Comparison of ENCODE assay signal across 10 mouse cellular contexts in genomic region chr4:141870666-141871332, GRCm38 (mm10). TPM values are rescaled to one million over a fixed set of nuclear protein-coding genes. Genes with fewer than 3 reads are reported as not detected.
DNase-seq lines count a peak whose midpoint lies in the region; ATAC-seq lines count a peak whose summit lies in the region.
"Had no signal": no experiment of that assay in that cellular context is flagged by ENCODE, and none has a peak within 500 bp of the region (broad histone marks: within the 10 kb centered on the region; RNA-seq: fewer than 3 reads in every experiment).

No protein-coding gene starts in this region.

- H3K27ac ChIP-seq in heart, embryonic 12.5 days (ENCODE audit: poor library complexity, severe bottlenecking) = peak overlapping the region; percentile 19; the same call in 1 of the 2 replicates

- peak overlapping the region; percentile 31; the same call in 1 of the 2 replicates for H3K9ac ChIP-seq in heart, embryonic 12.5 days

- DNase-seq in cerebellum, adult 11-12 months = peak; percentile 72
- no peak for DNase-seq in cerebellum, adult 11 months
- DNase-seq in layer of hippocampus, adult 9-11 months = peak; percentile 79
- DNase-seq in layer of hippocampus, adult 9-10 months (ENCODE audit: low spot score) = no peak
- DNase-seq in lung, postnatal 4 days = peak; percentile 72 to 73
- DNase-seq in embryo, embryonic 10.5 days (ENCODE audit: low spot score) = no peak

- ATAC-seq in heart, embryonic 12.5 days (ENCODE audit: insufficient number of reproducible peaks, low FRiP score) = no peak
- no peak for ATAC-seq in erythroid progenitor cell, adult 5-6 weeks (replicated peaks; ENCODE audit: low FRiP score, poor library complexity, severe bottlenecking)

- H3K4me3 ChIP-seq in heart, embryonic 12.5 days = no peak overlapping the region

- H3K36me3 ChIP-seq in heart, embryonic 12.5 days = peaks cover 26% of the 10 kb centered on the region

- H3K4me2 ChIP-seq in heart, embryonic 12.5 days = no peak overlapping the region

- 68% methylated on average over 11 of the region's 11 CpGs for WGBS in heart, embryonic 12.5 days

- no peaks in the 10 kb centered on the region for H3K9me3 ChIP-seq in heart, embryonic 12.5 days (replicated peaks)

- H3K4me1 ChIP-seq in heart, embryonic 12.5 days (replicated peaks) = peaks cover 85% of the 10 kb centered on the region

- H3K27me3 ChIP-seq in heart, embryonic 12.5 days (replicated peaks) = no peaks in the 10 kb centered on the region

RNA-seq across cellular contexts. Expression of gene Efhd2, which starts 3.9 kb away (rescaled TPM):
- polyA plus RNA-seq in heart, embryonic 12.5 days (2016; fragmentation: Nextera tagmentation; extraction: Ambion mirVana) = 119 and 121 TPM in 2 replicates
- 18.7 and 21.8 TPM in 2 replicates for total RNA-seq in erythroid progenitor cell, adult 5-6 weeks (2015; ENCODE audit: low replicate concordance)
- total RNA-seq in erythroid progenitor cell, adult 5-6 weeks (2017; ENCODE audit: low replicate concordance) = 11.4 and 18.8 TPM in 2 replicates

RNA-seq across cellular contexts. Expression of gene Ctrc, which starts 24.6 kb away (rescaled TPM):
- polyA plus RNA-seq in heart, embryonic 12.5 days (2016; fragmentation: Nextera tagmentation; extraction: Ambion mirVana) = not detected in 2 replicates
- not detected in 2 replicates for total RNA-seq in erythroid progenitor cell, adult 5-6 weeks (2015; ENCODE audit: low replicate concordance)
- not detected in 2 replicates for total RNA-seq in erythroid progenitor cell, adult 5-6 weeks (2017; ENCODE audit: low replicate concordance)
- polyA plus RNA-seq: heart, postnatal 0 days; neural tube, embryonic 14.5 days had no signal

RNA-seq across cellular contexts. Expression of gene Cela2a, which starts 44.8 kb away (rescaled TPM):
- not detected in 2 replicates for polyA plus RNA-seq in heart, embryonic 12.5 days (2016; fragmentation: Nextera tagmentation; extraction: Ambion mirVana)
- total RNA-seq in erythroid progenitor cell, adult 5-6 weeks (2015; ENCODE audit: low replicate concordance) = not detected in 2 replicates
- total RNA-seq in erythroid progenitor cell, adult 5-6 weeks (2017; ENCODE audit: low replicate concordance) = not detected in 2 replicates
- polyA plus RNA-seq: neural tube, embryonic 14.5 days had no signal

Comparison
In these comparisons a context has a peak if more than half of its experiments do, and no peak if none do; other contexts are left out.
1. DNase-seq: peak in cerebellum, adult 11-12 months (single experiment), layer of hippocampus, adult 9-11 months (single experiment) and lung, postnatal 4 days (2 of 2); none in cerebellum, adult 11 months (single experiment), layer of hippocampus, adult 9-10 months (single experiment) and embryo, embryonic 10.5 days (single experiment).